Mouse (Mus musculus): ENCODE results near the gene Slc45a2.

The Slc45a2 gene

DNA sequence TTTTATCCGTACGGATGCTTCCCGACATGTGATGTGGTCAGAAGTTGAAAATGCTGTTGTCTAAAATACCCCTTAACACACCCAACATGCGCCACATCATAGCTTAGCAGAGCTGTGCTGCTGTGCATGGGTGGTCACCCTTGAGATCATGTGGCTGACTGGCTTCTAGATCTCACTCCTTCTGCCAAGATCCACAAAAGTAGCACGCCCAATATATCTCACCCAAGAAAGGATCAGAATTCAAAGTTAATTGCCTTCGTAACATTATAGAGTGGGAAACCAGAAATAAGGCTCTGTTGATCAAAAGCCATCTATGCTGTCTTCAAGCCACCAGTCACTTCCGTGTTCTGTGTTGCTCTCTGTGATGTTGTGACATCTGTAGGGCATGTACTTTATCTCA, 67.4 kb downstream of the Slc45a2 start:
- DNase-seq, result no peak

DNA sequence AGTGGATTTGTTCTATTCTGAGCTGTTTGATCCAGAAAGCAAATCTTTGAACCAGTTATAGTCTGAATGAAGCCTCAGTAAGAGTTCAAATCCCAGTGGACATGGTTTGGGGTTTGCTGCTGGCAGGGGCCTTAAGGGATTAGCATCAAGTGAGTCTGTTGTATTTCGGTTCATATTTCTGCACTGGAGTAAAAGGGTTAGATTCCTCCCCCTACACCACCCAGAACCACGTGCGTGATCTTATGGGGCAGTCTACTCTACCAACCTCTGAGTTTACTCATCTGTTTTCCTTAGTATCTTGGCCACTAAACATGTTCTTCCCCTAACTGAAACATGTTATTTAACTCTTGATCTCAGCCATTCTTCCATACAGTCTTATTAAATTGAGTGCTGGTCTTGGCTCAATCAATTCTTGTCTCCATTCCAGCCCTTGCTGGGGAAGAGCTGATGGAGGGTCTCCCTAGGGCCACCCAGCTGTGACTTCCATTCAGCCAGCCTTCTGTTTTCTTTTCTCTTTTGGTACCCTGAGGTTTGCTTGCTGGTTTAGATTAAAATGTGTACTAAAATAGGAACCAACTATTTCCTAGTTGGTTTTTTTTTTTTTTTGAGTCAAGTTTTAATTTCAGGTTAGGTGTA, 75.3 kb downstream of the Slc45a2 start:
- DNase-seq, result no peak

All from cerebellum, postnatal 10 days (tissue).